Mouse (Mus musculus) subcutaneous adipose tissue, adult 2 months (tissue): Measurements from ENCODE around the gene Olfr224. TPM values are rescaled to one million over a fixed set of nuclear protein-coding genes. Genes with fewer than 3 reads are reported as not detected.

Experiments
- polyA plus RNA-seq: library from polyadenylated mRNA; depleted of rRNA; stranded (reverse); fragments of >200 nt; gene quantifications from 2 replicates; pipeline ENCODE4 v1.2.3, GENCODE M21; 2012; ENCODE audit warnings: low replicate concordance; rRNA removed

The Olfr224 gene
- 0.18 TPM in 1 of 2 replicates, not detected in the other for polyA plus RNA-seq

DNA sequence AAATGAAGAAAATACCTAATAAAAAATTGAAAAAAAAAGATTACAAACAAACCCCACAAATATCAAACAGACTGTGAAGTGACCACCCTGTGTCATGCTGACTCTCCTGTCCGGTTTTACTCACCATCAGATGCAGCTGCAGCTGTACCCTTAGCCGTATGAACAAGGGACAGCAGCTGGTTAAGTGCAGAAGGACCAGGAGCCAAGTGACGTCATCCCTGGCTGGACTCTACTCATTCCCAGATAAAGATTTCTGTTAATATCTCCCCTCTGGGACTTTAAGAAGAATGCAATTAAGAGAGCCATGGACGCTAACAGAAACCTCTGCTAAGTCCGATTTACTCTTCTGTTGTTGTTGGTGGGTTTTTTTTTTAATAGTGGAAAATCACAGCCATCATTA, at the start of gene Olfr224:
TSS of gene Olfr224 (minus strand) at position 149 of the 400 bp plus-strand sequence.

DNA sequence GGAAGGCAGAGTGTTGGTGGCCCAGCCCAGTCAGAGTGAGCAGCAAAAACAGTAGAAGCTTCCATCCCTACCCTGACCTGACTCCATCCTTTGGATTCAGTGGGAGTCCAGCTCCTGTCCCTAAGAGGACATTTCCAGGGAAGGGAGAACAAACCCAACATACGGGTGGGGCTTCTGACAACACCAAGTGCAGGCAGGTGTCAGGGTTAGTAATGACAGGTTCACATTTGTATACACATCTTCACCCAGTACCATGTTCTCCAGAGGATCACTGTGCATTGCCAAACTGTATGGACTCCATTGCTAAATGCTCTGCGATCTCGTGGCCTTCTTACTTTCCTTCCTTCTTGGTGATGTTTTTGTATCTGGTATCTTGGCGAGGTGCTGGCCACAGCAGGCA, 45.6 kb upstream of the Olfr224 start, which contains the start of gene 2210407C18Rik:
TSS of gene 2210407C18Rik (minus strand) at position 101 of the 400 bp plus-strand sequence.

DNA sequence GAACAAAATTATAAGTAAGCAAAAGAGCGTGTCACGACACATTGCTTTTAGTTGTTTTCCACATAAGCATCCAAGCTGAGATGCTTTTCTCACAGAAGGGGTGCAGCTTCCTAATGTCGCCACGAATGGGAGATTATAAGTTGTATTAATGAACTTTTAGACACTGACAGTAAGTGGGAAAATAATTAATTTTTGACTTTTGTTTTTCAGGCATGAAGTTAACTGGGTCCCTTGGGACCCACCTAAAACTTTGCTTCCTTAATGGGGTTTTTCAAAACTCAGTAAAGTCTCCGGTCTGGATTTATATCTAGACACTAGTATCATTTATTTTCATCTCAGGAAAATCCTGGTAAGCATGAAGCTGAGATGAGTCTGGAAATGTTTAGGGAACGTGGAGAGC, 24.5 kb upstream of the Olfr224 start, which contains the start of gene Olfr324:
TSS of gene Olfr324 (plus strand) at position 301 of the 400 bp plus-strand sequence.

DNA sequence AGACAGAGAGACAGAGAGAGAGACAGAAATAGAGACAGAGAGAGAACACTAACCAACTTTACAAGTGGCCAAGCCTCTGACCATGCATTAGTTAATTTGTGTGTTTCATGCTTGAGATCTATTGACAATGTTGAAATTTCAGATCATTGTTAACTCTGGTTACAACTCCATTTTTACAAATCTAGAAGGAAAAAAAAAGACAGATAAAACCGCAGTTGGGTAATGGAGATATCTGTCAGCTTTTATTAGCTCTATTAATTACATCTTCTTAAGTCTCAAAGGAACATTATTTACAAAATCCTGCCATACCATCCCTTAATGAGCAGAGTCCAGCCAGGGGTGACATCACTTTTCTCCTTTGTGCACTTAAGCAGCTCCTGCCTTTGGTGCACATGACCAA, 7.1 kb upstream of the Olfr224 start, which contains the start of gene Olfr325:
TSS of gene Olfr325 (plus strand) at position 301 of the 400 bp plus-strand sequence.

DNA sequence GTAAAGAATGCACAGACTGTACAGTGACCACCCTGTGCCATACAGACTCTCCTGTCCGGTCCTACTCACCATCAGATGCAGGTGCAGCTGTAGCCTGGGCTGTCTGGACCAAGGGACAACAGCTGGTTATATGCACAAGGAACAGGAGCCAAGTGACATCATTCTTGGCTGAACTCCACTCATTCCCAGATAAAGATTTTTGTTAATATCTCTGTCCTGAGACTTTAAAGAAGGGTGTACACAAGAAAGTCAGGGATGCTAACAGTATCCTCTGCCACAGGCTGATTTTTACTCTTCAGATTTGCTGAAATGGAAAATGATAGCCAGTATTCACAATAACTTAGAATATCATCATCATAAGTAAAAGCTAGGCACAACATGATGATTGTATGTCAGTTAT, 14.8 kb downstream of the Olfr224 start, which contains the start of gene Olfr328:
TSS of gene Olfr328 (minus strand) at position 101 of the 400 bp plus-strand sequence.

DNA sequence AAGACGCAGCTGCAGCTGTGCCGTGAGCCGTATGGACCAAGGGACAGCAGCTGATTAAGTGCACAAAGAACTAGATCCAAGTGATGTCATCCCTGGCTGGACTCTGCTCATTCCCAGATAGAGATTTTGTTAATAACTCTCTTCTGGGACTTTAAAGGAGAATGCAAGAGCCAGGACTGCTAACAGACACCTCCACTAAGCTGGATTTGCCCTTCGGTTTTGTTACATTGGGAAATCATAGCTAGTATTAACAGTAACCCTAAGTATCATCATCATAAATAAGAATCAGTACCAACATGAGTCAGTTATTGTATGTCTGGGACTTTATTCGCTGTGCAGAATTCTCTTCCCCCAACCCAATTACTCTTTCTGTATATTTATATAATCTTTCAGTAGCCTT, 24.0 kb downstream of the Olfr224 start, which contains the start of gene Olfr329-ps:
TSS of gene Olfr329-ps (minus strand) at position 101 of the 400 bp plus-strand sequence.

DNA sequence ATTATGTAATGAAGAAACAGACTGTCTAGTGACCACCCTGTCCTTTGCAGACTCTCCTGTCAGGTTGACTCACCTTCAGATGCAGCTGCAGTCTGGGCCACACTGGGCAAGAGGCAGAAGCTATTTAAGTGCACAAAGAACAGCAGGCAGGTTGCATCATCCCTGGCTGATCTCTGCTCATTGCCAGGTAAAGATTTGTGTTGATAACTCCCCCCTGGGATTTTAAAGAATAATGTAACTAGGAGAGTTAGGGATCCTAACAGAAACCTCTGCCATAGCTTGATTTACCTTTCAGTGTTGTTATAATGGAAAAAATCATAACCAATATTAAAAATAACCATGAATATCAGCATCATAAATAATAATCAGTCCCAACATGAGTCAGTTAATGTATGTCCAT, 35.6 kb downstream of the Olfr224 start, which contains the start of gene Olfr330:
TSS of gene Olfr330 (minus strand) at position 101 of the 400 bp plus-strand sequence.

Other genes with a start within 250 kb of the Olfr224 start
- 30.7 and 40.5 TPM in 2 replicates for gene Zfp672, start 240.2 kb downstream of the Olfr224 start, polyA plus RNA-seq
- gene Sh3bp5l, start 239.8 kb downstream of the Olfr224 start, polyA plus RNA-seq = 35.8 and 47.7 TPM in 2 replicates
- gene Lypd8, start 191.5 kb downstream of the Olfr224 start, polyA plus RNA-seq = 2.0 and 2.6 TPM in 2 replicates
- not detected in 2 replicates for gene 1810065E05Rik, start 149.4 kb downstream of the Olfr224 start, polyA plus RNA-seq
- not detected in 2 replicates for gene Gm12253, start 138.0 kb downstream of the Olfr224 start, polyA plus RNA-seq
- gene Lypd9, start 117.6 kb downstream of the Olfr224 start, polyA plus RNA-seq = not detected in 2 replicates
- not detected in 2 replicates for gene Olfr30, start 108.3 kb downstream of the Olfr224 start, polyA plus RNA-seq
- gene Olfr332, start 78.0 kb downstream of the Olfr224 start, polyA plus RNA-seq = not detected in 2 replicates
- gene Olfr331, start 68.0 kb downstream of the Olfr224 start, polyA plus RNA-seq = not detected in 2 replicates
- not detected in 2 replicates for gene Olfr330, start 35.7 kb downstream of the Olfr224 start, polyA plus RNA-seq
- gene Olfr329-ps, start 24.1 kb downstream of the Olfr224 start, polyA plus RNA-seq = not detected in 2 replicates
- gene Olfr328, start 14.9 kb downstream of the Olfr224 start, polyA plus RNA-seq = not detected in 2 replicates
- not detected in 2 replicates for gene Olfr325, start 7.2 kb upstream of the Olfr224 start, polyA plus RNA-seq
- gene Olfr324, start 24.6 kb upstream of the Olfr224 start, polyA plus RNA-seq = not detected in 2 replicates
- gene 2210407C18Rik, start 45.5 kb upstream of the Olfr224 start, polyA plus RNA-seq = 1.3 TPM in 1 of 2 replicates, not detected in the other
- gene Olfr323, start 59.9 kb upstream of the Olfr224 start, polyA plus RNA-seq = not detected in 2 replicates
- 0.17 TPM in 1 of 2 replicates, not detected in the other for gene Trim58, start 69.9 kb upstream of the Olfr224 start, polyA plus RNA-seq
- gene Olfr322, start 88.2 kb upstream of the Olfr224 start, polyA plus RNA-seq = not detected in 2 replicates
- gene Olfr320, start 110.5 kb upstream of the Olfr224 start, polyA plus RNA-seq = not detected in 2 replicates
- gene Olfr319, start 128.6 kb upstream of the Olfr224 start, polyA plus RNA-seq = not detected in 2 replicates
- gene Olfr318, start 153.5 kb upstream of the Olfr224 start, polyA plus RNA-seq = not detected in 2 replicates
- gene Olfr317, start 168.7 kb upstream of the Olfr224 start, polyA plus RNA-seq = not detected in 2 replicates
- gene Olfr316, start 182.2 kb upstream of the Olfr224 start, polyA plus RNA-seq = not detected in 2 replicates
- gene Olfr315, start 202.6 kb upstream of the Olfr224 start, polyA plus RNA-seq = not detected in 2 replicates
- gene Olfr314, start 212.4 kb upstream of the Olfr224 start, polyA plus RNA-seq = not detected in 2 replicates
- 0.37 and 2.4 TPM in 2 replicates for gene Fam183b, start 231.4 kb upstream of the Olfr224 start, polyA plus RNA-seq
- gene Olfr313, start 244.4 kb upstream of the Olfr224 start, polyA plus RNA-seq = not detected in 2 replicates